Mouse (Mus musculus): Measurements from ENCODE around the gene Hivep2. TPM values are rescaled to one million over a fixed set of nuclear protein-coding genes. Genes with fewer than 3 reads are reported as not detected.
A peak's percentile ranks its signal among the peaks of the same experiment; 100 is the strongest.

Gene Hivep2
- polyA plus RNA-seq (2012; rRNA removed) (11.5 and 12.1 TPM in 2 replicates), polyA plus RNA-seq (2014; fragmentation: Nextera tagmentation; extraction: Ambion mirVana) (11.7 and 12.9 TPM in 2 replicates)

DNA sequence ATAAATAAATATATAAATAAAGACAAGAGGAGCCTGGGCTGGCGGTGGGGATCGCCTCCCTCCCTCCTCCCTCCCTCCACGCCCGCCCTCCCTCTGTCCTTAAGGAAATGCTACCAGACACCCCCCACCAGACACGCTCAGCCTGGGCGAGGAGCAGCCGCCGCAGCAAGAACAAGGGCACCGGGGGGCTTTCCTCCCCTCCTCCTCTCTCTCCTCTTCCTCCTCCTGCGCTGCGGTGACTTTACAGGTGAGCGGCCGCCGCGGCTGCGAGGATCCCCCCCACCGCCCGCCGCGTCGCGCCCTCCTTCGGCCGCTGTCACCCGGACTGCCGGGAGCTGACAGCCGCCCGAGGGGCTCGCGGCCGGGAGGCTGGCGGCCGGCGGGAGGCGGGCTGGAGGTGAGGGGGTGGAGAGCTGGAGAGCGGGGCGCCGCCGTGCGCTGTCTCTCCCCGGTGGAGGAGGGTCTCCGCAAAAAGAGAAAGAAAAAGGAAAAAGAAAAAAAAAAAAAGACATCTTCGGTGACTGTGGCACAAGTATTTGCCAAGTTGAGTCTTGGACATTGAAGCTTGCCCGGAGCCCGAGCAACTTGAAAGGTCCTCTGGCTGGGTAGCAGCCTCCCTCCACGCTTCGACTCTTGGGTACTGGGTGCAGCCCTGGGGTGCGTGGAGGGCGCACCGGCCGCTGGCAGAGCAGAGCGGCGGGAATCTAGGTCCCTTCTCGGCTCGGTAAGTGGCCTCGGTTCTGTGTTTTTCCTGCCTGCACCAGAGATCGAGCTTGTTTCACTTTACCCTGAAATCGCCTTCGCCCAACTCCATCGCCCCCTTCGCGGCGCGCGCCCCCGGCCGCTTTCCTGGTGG, at the start of gene Hivep2:
Hivep2 (plus strand) TSS at position 102 of the 856 bp plus-strand sequence.
- Histone ChIP-seq H3K4me3 (replicated peaks; ENCODE audit: low read length) (peak within 1 kb of the TSS; percentile 64), H3K9ac (ENCODE audit: low read depth, low read length, severe bottlenecking) (peak within 1 kb of the TSS; percentile 85), H3K36me3 (ENCODE audit: control insufficient read depth, insufficient read depth, low read length) (no peaks in the 10 kb centered on the region), H3K27ac (replicated peaks; ENCODE audit: low read depth, low read length) (peak within 1 kb of the TSS; percentile 94), H3K27me3 (ENCODE audit: control insufficient read depth, insufficient read depth, low read length) (peaks cover 14% of the 10 kb centered on the region), H3K4me1 (ENCODE audit: control insufficient read depth, insufficient read depth, low read length) (0 out of 2 replicates have a peak, but pooled peaks cover 10% of the 10 kb centered on the region), H3K9me3 (ENCODE audit: control insufficient read depth, low read length) (no peaks in the 10 kb centered on the region), H3K4me2 (replicated peaks; ENCODE audit: low read depth, low read length, severe bottlenecking) (peak within 1 kb of the TSS; percentile 99)
- under 1% methylated on average over 53 of the region's 67 CpGs for WGBS
- DNase-seq (ENCODE audit: low spot score) (peak; percentile 60), ATAC-seq (ENCODE audit: low FRiP score, low read depth) (peak; percentile 26; the same call in 1 of the 2 replicates)
- TF ChIP-seq POLR2A (IDR thresholded peaks at IDR 0.05; ENCODE audit: borderline replicate concordance, extremely low read depth, insufficient read depth, insufficient read length) = no peak

DNA sequence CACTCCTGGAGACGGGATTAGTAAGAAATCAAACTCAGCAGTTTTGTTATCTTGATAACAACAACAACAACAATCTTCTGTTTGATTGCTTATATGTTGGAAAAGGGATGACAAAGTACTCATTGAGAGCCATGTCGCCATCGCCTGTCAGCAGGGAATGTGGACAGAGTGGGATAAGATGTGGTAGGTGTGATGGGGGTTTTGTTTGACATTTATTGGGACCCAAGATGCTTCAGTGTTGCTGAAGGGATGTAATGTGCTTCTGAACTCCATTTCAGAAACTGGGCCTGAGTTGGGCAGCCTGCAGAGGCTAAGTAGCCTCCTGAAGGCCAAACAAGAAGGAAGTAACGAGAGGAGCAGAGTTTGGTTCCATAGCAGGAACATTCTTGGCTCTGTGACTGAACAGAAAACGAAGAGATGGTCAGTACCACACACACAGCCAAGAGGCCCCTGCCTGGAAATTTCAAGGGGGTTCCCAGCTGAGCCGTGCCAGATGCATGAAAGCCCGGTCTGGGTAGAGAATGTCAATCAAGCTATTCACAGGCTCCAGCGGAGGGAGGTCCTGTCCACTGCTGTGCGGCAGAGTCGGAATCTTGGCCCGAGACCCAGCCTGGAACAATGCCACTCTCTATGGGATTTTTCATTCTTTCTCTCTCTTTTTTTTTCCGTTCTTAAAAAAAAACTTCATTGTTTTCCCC, 49.1 kb upstream of the Hivep2 start:
- Histone ChIP-seq H3K4me2 (replicated peaks; ENCODE audit: low read depth, low read length, severe bottlenecking) (no peak overlapping the region), H3K27ac (replicated peaks; ENCODE audit: low read depth, low read length) (no peak overlapping the region), H3K4me1 (ENCODE audit: control insufficient read depth, insufficient read depth, low read length) (peaks cover 3% of the 10 kb centered on the region; the same call in 1 of the 2 replicates), H3K9me3 (ENCODE audit: control insufficient read depth, low read length) (no peaks in the 10 kb centered on the region), H3K9ac (ENCODE audit: low read depth, low read length, severe bottlenecking) (no peak overlapping the region), H3K27me3 (ENCODE audit: control insufficient read depth, insufficient read depth, low read length) (no peaks in the 10 kb centered on the region), H3K36me3 (ENCODE audit: control insufficient read depth, insufficient read depth, low read length) (no peaks in the 10 kb centered on the region), H3K4me3 (replicated peaks; ENCODE audit: low read length) (no peak overlapping the region)
- ATAC-seq (ENCODE audit: low FRiP score, low read depth) (peak; percentile 81), DNase-seq (ENCODE audit: low spot score) (peak; percentile 83)
- WGBS = 51% methylated on average over 12 of the region's 12 CpGs
- TF ChIP-seq POLR2A (IDR thresholded peaks at IDR 0.05; ENCODE audit: borderline replicate concordance, extremely low read depth, insufficient read depth, insufficient read length) = no peak

DNA sequence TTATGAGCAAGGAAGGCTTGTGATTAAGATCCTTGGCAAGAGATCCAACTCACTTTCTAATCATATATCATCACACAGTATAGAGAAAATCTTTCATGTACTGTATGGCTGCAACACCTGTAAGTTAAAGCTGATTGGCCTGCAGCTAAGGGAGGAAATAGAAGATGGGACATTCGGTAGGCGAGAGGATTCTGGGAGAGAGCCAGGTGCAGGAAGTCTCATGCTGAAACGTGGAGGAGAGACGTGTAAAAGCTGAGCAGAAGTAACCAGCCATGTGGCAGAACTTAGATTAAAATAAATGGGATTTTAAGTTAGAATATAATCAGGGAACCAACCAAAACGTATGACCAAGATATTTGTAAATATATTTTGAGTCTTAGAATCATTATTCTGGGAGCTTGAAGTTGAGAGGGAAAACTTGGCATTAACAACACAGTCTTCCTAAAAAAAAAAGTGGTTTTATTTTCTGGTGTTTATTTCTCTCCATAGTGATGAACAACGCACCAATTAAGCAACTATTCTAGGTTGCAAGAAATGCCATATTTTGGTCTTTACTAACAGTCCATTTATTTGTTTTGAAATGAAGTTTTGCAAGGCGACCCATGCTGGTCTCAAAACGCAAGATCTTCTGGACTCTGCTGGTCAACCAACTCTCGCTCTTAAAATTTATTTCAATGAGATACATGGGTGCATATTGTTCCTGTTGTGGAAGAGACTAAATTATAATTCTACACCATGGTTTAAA, 44.1 kb upstream of the Hivep2 start:
- no peak overlapping the region for H3K27ac ChIP-seq (replicated peaks; ENCODE audit: low read depth, low read length)
- no peaks in the 10 kb centered on the region for H3K36me3 ChIP-seq (ENCODE audit: control insufficient read depth, insufficient read depth, low read length)
- 82% methylated on average over 9 of the region's 9 CpGs for WGBS
- ATAC-seq (ENCODE audit: low FRiP score, low read depth) (no peak), DNase-seq (ENCODE audit: low spot score) (no peak)
- no peak overlapping the region for H3K9ac ChIP-seq (ENCODE audit: low read depth, low read length, severe bottlenecking)
- no peak overlapping the region for H3K4me2 ChIP-seq (replicated peaks; ENCODE audit: low read depth, low read length, severe bottlenecking)
- TF ChIP-seq POLR2A (IDR thresholded peaks at IDR 0.05; ENCODE audit: borderline replicate concordance, extremely low read depth, insufficient read depth, insufficient read length) = no peak
- H3K9me3 ChIP-seq (ENCODE audit: control insufficient read depth, low read length) = no peaks in the 10 kb centered on the region
- H3K4me1 ChIP-seq (ENCODE audit: control insufficient read depth, insufficient read depth, low read length) = peaks cover 2% of the 10 kb centered on the region; the same call in 1 of the 2 replicates
- H3K4me3 ChIP-seq (replicated peaks; ENCODE audit: low read length) = no peak overlapping the region
- no peaks in the 10 kb centered on the region for H3K27me3 ChIP-seq (ENCODE audit: control insufficient read depth, insufficient read depth, low read length)

DNA sequence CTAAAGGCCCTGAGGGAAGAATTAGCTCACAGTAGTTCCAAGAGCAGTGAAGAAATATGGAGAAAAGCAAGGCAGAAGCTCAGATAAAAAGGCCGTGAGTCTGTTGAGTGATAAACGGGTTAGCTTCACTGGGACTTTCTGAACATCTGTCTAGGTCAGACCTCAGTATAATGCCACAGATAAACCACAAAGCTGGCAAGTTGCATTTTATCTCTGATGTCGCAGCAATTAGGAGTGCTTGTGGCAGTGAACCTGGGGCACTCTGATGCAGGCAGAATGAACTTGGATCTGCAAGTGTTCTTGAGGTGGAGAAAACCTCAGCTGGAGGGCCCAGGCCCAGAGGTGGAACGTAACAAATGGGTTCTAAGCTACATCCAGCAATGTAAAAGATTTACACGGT, 36.6 kb upstream of the Hivep2 start:
- Histone ChIP-seq H3K4me1 (ENCODE audit: control insufficient read depth, insufficient read depth, low read length) (no peaks in the 10 kb centered on the region), H3K4me3 (replicated peaks; ENCODE audit: low read length) (no peak overlapping the region), H3K4me2 (replicated peaks; ENCODE audit: low read depth, low read length, severe bottlenecking) (no peak overlapping the region), H3K36me3 (ENCODE audit: control insufficient read depth, insufficient read depth, low read length) (no peaks in the 10 kb centered on the region), H3K9me3 (ENCODE audit: control insufficient read depth, low read length) (no peaks in the 10 kb centered on the region), H3K9ac (ENCODE audit: low read depth, low read length, severe bottlenecking) (no peak overlapping the region), H3K27me3 (ENCODE audit: control insufficient read depth, insufficient read depth, low read length) (no peaks in the 10 kb centered on the region), H3K27ac (replicated peaks; ENCODE audit: low read depth, low read length) (no peak overlapping the region)
- WGBS = 79% methylated on average over 5 of the region's 5 CpGs
- TF ChIP-seq POLR2A (IDR thresholded peaks at IDR 0.05; ENCODE audit: borderline replicate concordance, extremely low read depth, insufficient read depth, insufficient read length) = no peak
- DNase-seq (ENCODE audit: low spot score) = no peak
- ATAC-seq (ENCODE audit: low FRiP score, low read depth) = no peak

- H3K4me2 ChIP-seq (replicated peaks; ENCODE audit: low read depth, low read length, severe bottlenecking) = no peak overlapping the region
- H3K36me3 ChIP-seq (ENCODE audit: control insufficient read depth, insufficient read depth, low read length) = no peaks in the 10 kb centered on the region
- H3K4me3 ChIP-seq (replicated peaks; ENCODE audit: low read length) = no peak overlapping the region
- no peaks in the 10 kb centered on the region for H3K9me3 ChIP-seq (ENCODE audit: control insufficient read depth, low read length)
- DNase-seq (ENCODE audit: low spot score) (no peak), ATAC-seq (ENCODE audit: low FRiP score, low read depth) (no peak)
- no peaks in the 10 kb centered on the region for H3K4me1 ChIP-seq (ENCODE audit: control insufficient read depth, insufficient read depth, low read length)
- H3K9ac ChIP-seq (ENCODE audit: low read depth, low read length, severe bottlenecking) = no peak overlapping the region
- no peak for TF ChIP-seq POLR2A (IDR thresholded peaks at IDR 0.05; ENCODE audit: borderline replicate concordance, extremely low read depth, insufficient read depth, insufficient read length)
- H3K27me3 ChIP-seq (ENCODE audit: control insufficient read depth, insufficient read depth, low read length) = no peaks in the 10 kb centered on the region
- WGBS = 75% methylated on average over 3 of the region's 3 CpGs
- H3K27ac ChIP-seq (replicated peaks; ENCODE audit: low read depth, low read length) = no peak overlapping the region
Measured at GRCm38 (mm10) chr10:13932147-13932546, 33.7 kb upstream of the Hivep2 start.

All from limb, embryonic 14.5 days (tissue).